Mouse (Mus musculus) layer of hippocampus, adult 2 months (tissue): ENCODE data around the gene Cnih1. TPM values are rescaled to one million over a fixed set of nuclear protein-coding genes. Genes with fewer than 3 reads are reported as not detected.
A peak's percentile ranks its signal among the peaks of the same experiment; 100 is the strongest.
"Not testable (repeated sequence)": the region's sequence is repeated elsewhere in the genome, so short reads cannot be mapped to it uniquely, and the experiment has no call there.

Experiments
- DNase-seq, 2 experiments: peaks; one replicate each; pipeline ENCODE4 v3.0.0; 2022; ENCODE audit warnings: low spot score in 2 of 2
- H3K27ac ChIP-seq: fragments of 200-600 bp; 2 replicates; pipeline ENCODE4 v1.8.1; 2022
- H3K4me3 ChIP-seq: fragments of 200-600 bp; 2 replicates; pipeline ENCODE4 v1.8.1; 2022; ENCODE audit warnings: mild to moderate bottlenecking
- CTCF ChIP-seq: fragments of 200-600 bp; conservative IDR thresholded peaks from 2 replicates; pipeline ENCODE4 v1.8.1; 2022; ENCODE audit warnings: antibody characterized with exemption, mild to moderate bottlenecking, moderate library complexity
- long read RNA-seq, 2 experiments: library from polyadenylated mRNA; stranded (forward); transcript quantifications; one replicate each; pipeline ENCODE4 v2.0.0; 2021; ENCODE audit warnings: borderline mapping rate in 2 of 2
- total RNA-seq, 2 experiments: library from RNA; stranded (reverse); gene quantifications; 2 replicates each; pipeline ENCODE4 v1.2.3; 2021

The Cnih1 gene
- 10 to 100 TPM; 70.1 to 79.6 TPM for total RNA-seq
- long read RNA-seq, experiment 1, transcript Cnih1-202 (6 exons, 789 nt): minor isoform, 8 of 42 reads
- long read RNA-seq, experiment 1, transcript Cnih1-201 (5 exons, 1,538 nt): major isoform, 31 of 42 reads
- long read RNA-seq, experiment 1, partial matches to known transcripts: 0 of 42 reads
- long read RNA-seq, experiment 1, other reads (novel, unspliced or antisense): 3 of 42 reads
- long read RNA-seq, experiment 2, transcript Cnih1-201 (5 exons, 1,538 nt): major isoform, 43 of 62 reads
- long read RNA-seq, experiment 2, transcript Cnih1-202 (6 exons, 789 nt): minor isoform, 13 of 62 reads
- long read RNA-seq, experiment 2, partial matches to known transcripts: 1 of 62 reads
- long read RNA-seq, experiment 2, other reads (novel, unspliced or antisense): 5 of 62 reads

DNA sequence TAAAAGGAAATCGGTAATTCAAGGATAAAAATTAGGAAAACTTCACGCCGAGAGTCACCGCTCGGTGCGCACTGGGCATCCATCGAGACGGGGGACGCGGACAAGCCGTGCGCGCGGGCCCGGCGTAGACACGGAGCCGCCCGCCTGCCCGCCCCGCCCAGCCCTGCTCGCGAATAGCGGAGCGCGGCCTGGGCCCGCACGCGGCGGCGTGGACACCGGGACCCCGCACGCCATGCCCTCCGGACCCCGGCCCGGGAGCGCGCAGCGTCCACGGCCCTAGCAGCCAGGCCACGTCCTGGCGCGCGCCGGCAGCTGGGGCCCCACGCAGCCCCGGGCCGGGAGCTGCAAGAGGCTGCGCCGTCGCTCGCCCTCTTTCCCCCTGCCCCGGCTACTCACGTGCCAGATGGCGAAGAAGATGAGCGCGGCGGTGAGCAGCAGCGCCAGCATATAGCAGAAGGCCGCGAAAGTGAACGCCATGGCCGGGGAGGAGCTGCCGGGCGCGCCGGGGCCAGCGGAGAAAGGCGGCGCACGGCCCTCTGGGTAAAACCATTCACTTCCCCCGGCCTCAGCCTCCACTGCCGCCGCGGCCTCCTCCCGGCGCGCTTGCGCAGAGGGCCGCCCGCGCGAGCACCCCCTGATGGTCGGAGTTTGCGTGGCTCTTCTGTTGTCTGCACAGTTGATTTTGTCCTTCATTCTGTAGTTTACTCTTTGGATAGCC is at the start of gene Cnih1:
Gene Cnih1, minus strand, starts transcription at position 625 of the 718 bp plus-strand sequence.
- Histone ChIP-seq H3K4me3 (peak within 1 kb of the TSS; percentile 88), H3K27ac (peak within 1 kb of the TSS; percentile 96)
- TF ChIP-seq CTCF: peak; percentile 94
- DNase-seq: peak; percentile 87 to 94

DNA sequence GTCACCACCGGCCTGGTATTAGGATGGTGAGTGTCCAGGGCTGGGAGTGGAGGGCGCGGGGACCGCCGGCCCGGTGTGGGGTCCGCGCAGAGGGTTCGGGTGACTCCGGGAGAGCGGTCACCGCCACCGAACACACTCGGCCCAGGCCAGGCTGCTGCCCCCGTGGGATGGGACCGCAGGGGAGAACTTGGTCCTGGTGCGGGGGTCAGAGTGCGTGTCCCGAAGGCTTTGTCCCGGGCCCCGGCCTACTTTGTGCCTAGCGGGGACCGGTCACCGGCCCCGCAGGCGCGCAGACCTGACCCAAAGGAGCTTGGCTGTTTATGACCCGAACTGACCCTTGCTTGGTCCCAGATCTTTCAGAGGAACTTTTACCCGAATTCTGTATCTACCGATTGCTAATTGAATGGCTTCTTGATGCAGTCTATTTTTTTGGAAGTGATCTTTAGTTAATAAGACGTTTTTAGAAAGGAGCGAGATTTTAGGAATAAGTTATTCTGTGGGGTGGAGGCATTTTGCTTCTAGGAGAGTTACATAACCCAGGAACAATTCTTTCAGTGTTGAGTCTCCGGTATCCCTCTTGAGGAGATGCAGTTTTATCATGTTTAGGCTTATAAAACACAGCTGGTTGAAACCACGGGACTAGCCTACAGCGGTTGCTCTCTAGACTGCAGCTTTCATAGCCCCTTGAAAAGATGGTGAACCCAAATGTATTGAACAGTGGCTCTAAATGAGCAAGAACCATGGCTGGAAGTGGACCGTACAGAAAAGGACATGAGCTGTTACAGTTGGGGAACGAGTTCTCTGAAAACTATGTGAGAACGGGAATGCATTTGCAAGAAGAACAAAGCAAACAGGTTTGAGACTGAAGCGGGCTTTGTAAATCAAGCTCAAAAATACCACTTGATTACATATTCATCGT is 44.4 kb upstream of the Cnih1 start:
- TF ChIP-seq CTCF: no peak
- Histone ChIP-seq H3K27ac (peak overlapping the region; percentile 87), H3K4me3 (peak overlapping the region; percentile 96)
- no peak for DNase-seq

DNA sequence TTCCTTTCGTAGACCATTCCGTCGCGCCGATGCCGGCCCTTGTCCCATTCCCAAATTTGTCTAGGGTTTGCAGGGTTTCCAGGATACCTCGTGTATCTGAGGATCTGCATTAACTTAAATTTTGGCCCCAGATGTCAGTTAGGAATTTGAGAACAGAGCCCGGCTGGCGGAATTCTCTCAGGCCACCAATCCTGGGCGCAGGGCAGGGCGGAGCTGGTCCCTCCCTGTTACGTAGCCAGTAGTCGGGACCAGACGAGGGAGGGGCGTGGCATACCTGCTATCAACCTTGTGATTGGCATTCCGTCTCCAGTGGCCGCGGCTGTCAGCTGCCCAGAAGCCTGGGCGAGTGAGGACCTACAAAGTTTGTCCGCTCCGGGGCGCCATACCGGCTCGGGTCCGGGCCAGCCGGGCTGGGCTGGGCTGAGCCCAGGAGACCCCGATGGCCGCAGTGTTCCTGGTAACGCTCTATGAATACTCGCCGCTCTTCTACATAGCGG is 43.7 kb upstream of the Cnih1 start, which contains the start of gene Cgrrf1:
Gene Cgrrf1, plus strand, starts transcription at position 289 of the 497 bp plus-strand sequence.
- H3K4me3 ChIP-seq: peak within 1 kb of the TSS; percentile 96
- peak within 1 kb of the TSS; percentile 87 for H3K27ac ChIP-seq
- TF ChIP-seq CTCF: peak; percentile 67
- peak; percentile 86 to 94 for DNase-seq

DNA sequence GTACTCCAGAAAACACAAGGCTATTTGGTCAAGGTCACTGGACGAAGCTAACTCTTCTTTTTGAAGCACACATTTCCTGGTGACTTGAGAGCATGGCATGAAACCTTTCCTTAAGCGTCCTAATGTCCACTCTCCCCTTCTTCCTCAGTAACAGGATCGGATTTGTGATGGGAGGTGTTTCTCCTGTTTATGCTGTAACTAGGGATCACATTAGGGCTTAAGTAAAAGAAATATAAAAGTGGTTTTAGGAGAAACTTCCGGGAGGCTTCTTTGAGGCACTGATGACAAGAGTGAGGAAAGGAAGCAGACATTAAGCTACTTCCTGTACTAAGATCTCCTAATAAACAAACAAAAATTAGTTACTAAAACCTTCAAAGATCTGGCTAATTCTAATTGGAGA is 43.1 kb upstream of the Cnih1 start:
- no peak for TF ChIP-seq CTCF

DNA sequence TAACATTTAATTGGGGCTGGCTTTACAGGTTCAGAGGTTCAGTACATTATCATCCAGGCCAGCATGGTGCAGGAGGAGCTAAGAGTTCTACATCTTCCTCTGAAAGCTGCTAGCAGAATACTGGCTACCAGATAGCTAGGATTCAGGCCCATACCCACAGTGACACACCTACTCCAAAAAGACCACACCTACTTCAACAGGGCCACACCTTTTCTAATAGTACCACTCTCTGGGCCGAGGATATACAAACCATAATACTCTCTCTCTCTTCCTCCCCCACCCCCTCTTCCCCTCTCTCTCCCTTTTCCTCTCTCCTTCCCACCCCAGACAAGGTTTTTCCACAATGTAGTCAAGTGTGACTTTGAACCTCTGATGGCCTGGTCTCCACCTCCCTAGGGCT is 39.2 kb upstream of the Cnih1 start:
- no peak for TF ChIP-seq CTCF
- no peak overlapping the region for H3K4me3 ChIP-seq
- no peak for DNase-seq
- no peak overlapping the region for H3K27ac ChIP-seq

More for the DNA sequence above, 43.1 kb upstream of the Cnih1 start:
- peak overlapping the region; percentile 87 for H3K27ac ChIP-seq
- peak overlapping the region; percentile 96 for H3K4me3 ChIP-seq
- DNase-seq: no peak

DNA sequence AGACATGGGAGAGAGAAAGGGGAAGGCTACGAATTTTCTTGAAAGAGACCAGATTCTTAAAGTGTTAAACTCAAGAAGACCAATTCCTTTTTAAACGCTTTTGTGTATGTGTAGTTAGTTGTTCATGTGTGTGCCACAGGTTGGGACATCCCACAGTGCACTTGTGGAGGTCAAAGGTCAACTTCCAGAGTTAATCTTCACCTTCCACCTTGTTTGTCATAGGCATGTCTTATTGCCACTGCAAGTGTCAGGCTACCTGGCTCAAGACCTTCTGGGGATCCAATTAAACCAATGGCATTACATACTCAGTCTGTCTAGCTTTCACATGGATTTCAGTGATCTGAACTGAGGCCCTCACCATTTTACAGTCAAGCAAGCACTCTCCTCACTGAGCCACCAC is 35.8 kb upstream of the Cnih1 start:
- no peak for TF ChIP-seq CTCF
- no peak overlapping the region for H3K27ac ChIP-seq
- DNase-seq: no peak
- no peak overlapping the region for H3K4me3 ChIP-seq

DNA sequence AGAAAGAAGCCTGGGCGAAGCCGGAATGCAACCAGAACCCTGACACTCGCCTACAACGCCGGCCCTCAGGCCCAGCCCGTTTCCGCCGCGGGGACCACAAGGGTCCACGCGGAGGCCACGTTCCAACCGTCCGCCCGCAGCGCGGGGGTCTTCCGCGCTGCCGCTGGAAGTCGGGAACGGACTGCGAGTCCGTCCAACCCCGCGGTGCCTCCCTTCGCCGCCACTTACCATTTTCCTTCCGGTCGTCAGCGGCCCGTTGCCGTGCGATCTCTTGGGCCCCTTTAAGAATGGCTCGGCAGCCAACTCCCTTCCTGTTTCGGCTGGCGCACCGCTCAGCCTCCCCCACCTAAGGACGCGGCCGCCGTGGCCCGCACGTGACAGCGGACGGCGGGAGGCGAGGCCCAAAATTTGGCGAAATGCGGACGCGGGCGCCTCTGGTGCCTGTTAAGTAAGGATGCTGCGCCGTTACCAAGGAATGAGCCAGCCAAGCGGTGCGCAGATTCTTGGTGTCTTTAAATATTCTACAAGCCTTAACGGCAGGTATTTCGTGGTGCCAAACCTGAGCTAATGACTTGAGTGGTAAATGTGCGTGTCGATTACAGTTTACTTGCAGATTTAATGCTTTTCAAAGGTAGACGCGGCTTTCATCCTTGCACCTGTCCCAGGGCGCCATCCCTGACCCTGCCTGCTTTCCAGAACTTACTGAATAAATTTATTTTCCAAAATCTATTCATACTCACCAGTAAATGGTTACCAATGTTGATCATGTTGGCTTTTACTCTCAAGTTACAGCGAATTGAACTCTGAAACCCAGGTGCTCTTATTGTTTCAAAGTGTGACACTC is 33.9 kb upstream of the Cnih1 start, which contains the start of gene Gmfb:
Gene Gmfb, minus strand, starts transcription at position 370 of the 844 bp plus-strand sequence.
- peak within 1 kb of the TSS; percentile 91 for H3K4me3 ChIP-seq
- peak; percentile 65 for TF ChIP-seq CTCF
- peak within 1 kb of the TSS; percentile 94 for H3K27ac ChIP-seq
- peak; percentile 94 to 98 for DNase-seq

DNA sequence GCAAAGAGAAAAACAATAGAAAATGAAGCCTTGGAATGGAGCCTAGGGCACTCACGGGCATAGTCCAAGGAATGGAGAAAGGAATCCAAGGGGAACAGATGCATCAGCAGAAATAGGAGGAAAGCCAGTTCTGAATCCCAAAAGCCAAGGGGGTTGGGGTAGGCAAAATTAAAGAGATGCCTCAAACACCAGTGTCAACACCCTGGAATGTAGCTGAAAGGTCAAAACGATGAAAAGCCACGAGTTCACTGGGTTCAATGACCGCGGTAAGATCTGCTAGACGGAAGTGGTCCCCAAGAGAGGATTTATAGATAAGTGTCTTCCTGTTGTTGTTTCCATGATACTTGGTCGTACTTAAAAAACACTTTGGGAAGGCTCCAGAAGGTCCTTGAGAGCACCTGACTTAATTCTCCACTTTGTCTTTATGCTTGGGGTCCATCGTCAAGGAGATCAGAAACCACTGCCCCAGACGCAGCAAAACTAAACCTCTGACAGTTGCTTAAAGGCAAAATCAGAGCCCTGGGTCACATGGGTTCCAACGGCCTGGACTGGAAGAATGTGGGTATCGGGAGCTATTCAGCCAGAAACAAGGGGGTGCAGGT is 33.2 kb upstream of the Cnih1 start:
- H3K27ac ChIP-seq: peak overlapping the region; percentile 94
- no peak for DNase-seq
- no peak for TF ChIP-seq CTCF
- peak overlapping the region; percentile 91 for H3K4me3 ChIP-seq

DNA sequence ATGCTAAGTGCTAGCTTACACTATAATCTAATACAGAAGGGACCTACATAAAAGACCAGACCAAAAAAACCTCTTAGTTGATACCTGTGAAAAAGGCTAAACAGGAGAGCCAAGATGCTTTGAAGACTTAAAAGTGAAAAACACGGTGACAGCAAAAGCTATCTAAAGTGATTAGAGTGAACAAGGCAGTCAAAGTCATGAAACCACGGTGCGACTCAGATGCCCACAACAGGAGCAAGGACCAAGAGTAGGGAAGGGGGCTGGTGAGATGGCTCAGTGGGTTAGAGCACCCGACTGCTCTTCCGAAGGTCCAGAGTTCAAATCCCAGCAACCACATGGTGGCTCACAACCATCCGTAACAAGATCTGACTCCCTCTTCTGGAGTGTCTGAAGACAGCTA is 31.8 kb upstream of the Cnih1 start:
- H3K4me3 ChIP-seq, DNase-seq, H3K27ac ChIP-seq: not testable (repeated sequence)

DNA sequence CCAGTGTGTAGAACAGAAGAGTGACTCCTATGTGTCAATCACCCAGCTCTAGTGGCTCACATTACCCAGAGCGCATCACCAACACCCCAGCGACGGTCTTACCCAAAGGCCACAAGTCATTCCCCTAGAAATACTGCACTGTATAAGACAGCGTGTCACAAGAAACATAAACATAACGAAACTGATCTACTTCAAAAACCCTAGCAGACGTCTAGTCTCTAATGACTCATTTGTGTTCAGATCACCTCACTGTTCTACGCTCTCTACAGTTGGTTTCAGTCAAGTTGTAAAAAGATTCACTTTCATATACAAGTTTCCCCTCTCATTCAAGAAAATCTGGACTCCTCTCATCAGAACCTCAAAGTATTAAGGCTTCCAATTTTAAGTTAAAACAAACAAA is 30.5 kb upstream of the Cnih1 start:
- H3K27ac ChIP-seq: no peak overlapping the region
- H3K4me3 ChIP-seq: no peak overlapping the region
- no peak for TF ChIP-seq CTCF
- DNase-seq: no peak

DNA sequence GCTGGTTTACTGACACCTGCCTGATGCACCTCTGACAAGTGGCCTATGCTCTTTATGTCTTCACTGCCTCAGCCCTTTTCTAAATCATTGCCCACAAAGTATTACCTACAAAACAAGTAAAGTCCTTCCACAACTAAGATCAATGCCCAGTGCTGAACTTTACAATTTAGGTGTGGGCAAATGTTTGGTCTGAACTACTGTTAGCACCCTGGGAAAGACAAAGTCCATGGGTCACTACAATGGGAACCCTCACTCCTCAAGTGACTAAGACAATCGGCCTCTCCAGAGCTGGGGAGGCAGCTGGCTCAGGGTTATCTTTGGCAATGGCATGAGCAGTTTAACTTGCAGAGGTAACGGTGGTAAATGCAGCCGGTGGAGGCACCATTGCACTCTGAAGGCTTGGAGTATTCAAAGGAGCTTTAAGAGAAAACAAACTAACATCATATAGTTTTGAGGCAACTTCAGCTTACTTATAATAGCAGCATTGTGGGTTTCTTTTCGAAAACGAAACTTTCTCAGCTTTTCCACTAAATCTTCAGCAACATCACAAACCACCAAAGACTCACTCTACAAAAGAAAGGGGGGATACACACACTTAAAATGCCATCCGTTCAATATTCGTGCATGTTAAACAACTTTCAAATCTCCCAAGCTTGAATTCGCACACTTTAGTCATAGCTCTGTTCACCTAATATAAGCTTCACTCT is 28.9 kb upstream of the Cnih1 start:
- Histone ChIP-seq H3K4me3 (no peak overlapping the region), H3K27ac (no peak overlapping the region)
- TF ChIP-seq CTCF: no peak
- DNase-seq: no peak
